Mouse (Mus musculus) right cerebral cortex, postnatal 4 days (tissue): Measurements from ENCODE around the gene Tubb2a.

Experiments
- DNase-seq: peaks from one replicate; pipeline ENCODE4 v3.0.0-alpha.2; 2022

The Tubb2a gene

GRCm38 (mm10) chr13:34047526-34047925 is 30.3 kb downstream of the Tubb2a start:
- DNase-seq = no peak

GRCm38 (mm10) chr13:34046421-34047012 is 31.3 kb downstream of the Tubb2a start:
- DNase-seq = peak; percentile 91

- DNase-seq = no peak
These were observed 32.1 kb downstream of the Tubb2a start for GRCm38 (mm10) chr13:34045511-34046249.

- no peak for DNase-seq
These were observed 34.0 kb downstream of the Tubb2a start for GRCm38 (mm10) chr13:34043716-34044393.

- no peak for DNase-seq
These were observed 37.7 kb downstream of the Tubb2a start for GRCm38 (mm10) chr13:34040091-34040490.

GRCm38 (mm10) chr13:34038901-34039341 is 38.9 kb downstream of the Tubb2a start:
- no peak for DNase-seq

GRCm38 (mm10) chr13:34038056-34038432 is 39.8 kb downstream of the Tubb2a start:
- DNase-seq = no peak

- DNase-seq = peak; percentile 94
These were observed 40.4 kb downstream of the Tubb2a start, which contains the start of gene Bphl for GRCm38 (mm10) chr13:34037172-34038055. TSS of gene Bphl (plus strand) at chr13:34037597.

- DNase-seq = no peak
These were observed 41.1 kb downstream of the Tubb2a start for GRCm38 (mm10) chr13:34036726-34037125.

- no peak for DNase-seq
These were observed 42.4 kb downstream of the Tubb2a start for GRCm38 (mm10) chr13:34035424-34035823.

GRCm38 (mm10) chr13:34032041-34032440 is 45.8 kb downstream of the Tubb2a start:
- DNase-seq = no peak
